Mouse (Mus musculus) lung, postnatal 10 days (tissue): ENCODE results near the gene Fam171b.

Experiments
- DNase-seq: peaks from one replicate; pipeline ENCODE4 v3.0.0; 2021

Fam171b gene

GRCm38 (mm10) chr2:83812483-83813272 is at the start of gene Fam171b:
Fam171b (plus strand) TSS chr2:83812636.
- peak; percentile 73 for DNase-seq

GRCm38 (mm10) chr2:83766058-83766457 is 46.4 kb upstream of the Fam171b start:
- no peak for DNase-seq

GRCm38 (mm10) chr2:83766878-83767277 is 45.6 kb upstream of the Fam171b start:
- DNase-seq = no peak

GRCm38 (mm10) chr2:83768311-83769047 is 44.0 kb upstream of the Fam171b start:
- no peak for DNase-seq

- peak; percentile 85 for DNase-seq
Observed at GRCm38 (mm10) chr2:83771155-83771812, 41.2 kb upstream of the Fam171b start.

- DNase-seq = no peak
Observed at GRCm38 (mm10) chr2:83791330-83792073, 20.9 kb upstream of the Fam171b start.

- no peak for DNase-seq
Observed at GRCm38 (mm10) chr2:83792102-83792501, 20.3 kb upstream of the Fam171b start.

GRCm38 (mm10) chr2:83795766-83796165 is 16.7 kb upstream of the Fam171b start:
- no peak for DNase-seq

- no peak for DNase-seq
Observed at GRCm38 (mm10) chr2:83797902-83798497, 14.4 kb upstream of the Fam171b start.

GRCm38 (mm10) chr2:83813273-83813892 is 947 bp downstream of the Fam171b start:
- DNase-seq = no peak

GRCm38 (mm10) chr2:83814009-83814408 is 1.6 kb downstream of the Fam171b start:
- no peak for DNase-seq

GRCm38 (mm10) chr2:83816147-83816546 is 3.7 kb downstream of the Fam171b start:
- no peak for DNase-seq

GRCm38 (mm10) chr2:83825161-83825560 is 12.7 kb downstream of the Fam171b start:
- no peak for DNase-seq

GRCm38 (mm10) chr2:83828895-83829539 is 16.6 kb downstream of the Fam171b start:
- DNase-seq = no peak

- DNase-seq = no peak
Observed at GRCm38 (mm10) chr2:83832903-83833302, 20.5 kb downstream of the Fam171b start.

GRCm38 (mm10) chr2:83835313-83836070 is 23.1 kb downstream of the Fam171b start:
- no peak for DNase-seq

- DNase-seq = no peak
Observed at GRCm38 (mm10) chr2:83848495-83848894, 36.1 kb downstream of the Fam171b start.

GRCm38 (mm10) chr2:83853423-83853822 is 41.0 kb downstream of the Fam171b start:
- DNase-seq = no peak

- DNase-seq = no peak
Observed at GRCm38 (mm10) chr2:83856236-83856635, 43.8 kb downstream of the Fam171b start.

- DNase-seq = no peak
Observed at GRCm38 (mm10) chr2:83883850-83884420, 71.5 kb downstream of the Fam171b start.
